Mouse (Mus musculus) mouse embryonic stem cell (cell line): Measurements from ENCODE around the gene Sept11.

Source experiments
- in situ Hi-C, 2 experiments: fragments of 300-500 bp; cut with MboI; formaldehyde crosslinking; loops; 1 replicate in 1 of 2; 3 replicates in 1 of 2; pipeline ENCODE4 v1.14.3; 2019 to 2020; ENCODE audit warnings: low sequenced_read_pairs in 2 of 2, low pct_unique_long_range_greater_than_20kb in 1 of 2, mixed read lengths in 1 of 2; ENCODE audit not compliant: unreplicated experiment in 1 of 2

The Sept11 gene

DNA sequence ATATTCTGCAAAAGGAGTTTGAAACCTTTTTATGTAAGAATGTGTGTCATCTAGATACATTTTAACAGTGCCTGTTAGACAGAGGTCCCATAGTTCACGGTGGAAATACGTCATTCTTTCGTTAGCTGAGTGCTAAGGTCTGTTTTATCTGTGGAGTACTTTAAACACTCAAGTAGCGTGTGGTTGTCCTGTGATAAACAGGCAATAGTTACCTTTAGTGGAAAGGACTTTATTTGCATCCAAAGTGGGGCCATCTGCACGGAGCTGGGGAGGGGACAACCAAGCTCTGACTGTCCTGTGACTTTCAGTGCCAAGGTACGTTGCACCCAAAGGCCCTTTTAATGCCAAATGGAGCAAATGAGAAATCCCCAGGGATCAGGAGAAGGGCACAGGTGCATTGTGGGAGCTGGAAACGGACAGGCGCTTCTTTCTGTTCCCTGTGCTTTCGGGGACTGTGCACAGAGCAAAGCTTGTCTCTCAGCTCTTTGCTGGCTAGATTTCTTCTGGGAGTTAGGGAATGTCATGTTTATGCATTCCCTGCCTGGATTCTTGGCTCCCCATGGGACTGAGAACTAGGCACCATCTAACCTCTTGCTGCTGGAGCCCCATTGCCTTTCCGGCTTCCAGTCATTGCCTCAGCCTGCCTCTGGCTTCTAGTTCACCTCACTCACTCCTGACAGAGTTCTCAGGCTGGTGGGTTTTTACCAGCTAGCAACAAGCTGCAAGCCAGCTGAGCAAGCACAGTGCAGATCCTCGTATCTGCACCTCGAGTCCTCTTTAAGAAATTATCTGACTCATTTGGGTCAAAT lies 56.9 kb downstream of the Sept11 start:
- in situ Hi-C loops, result no loop called here

DNA sequence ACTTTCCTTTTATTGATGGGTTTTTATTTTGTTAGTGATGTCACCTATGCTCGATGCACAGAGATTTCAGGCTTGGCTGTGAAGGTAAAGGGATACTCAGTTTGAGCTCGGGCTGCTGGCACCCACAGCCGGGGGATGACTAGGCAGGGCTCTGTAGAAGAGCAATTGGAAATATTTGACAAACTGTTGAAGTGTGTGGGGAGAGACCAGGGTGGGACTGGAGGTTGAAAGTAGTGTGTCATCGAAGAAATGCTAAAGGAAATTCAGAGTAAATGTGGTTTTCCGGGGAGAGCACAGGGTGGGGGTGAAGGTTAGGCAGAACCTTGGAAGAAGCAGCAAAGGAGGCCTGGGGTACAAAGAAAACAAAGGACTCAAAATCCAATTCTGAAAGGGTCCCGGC lies 58.7 kb downstream of the Sept11 start:
- in situ Hi-C loops, result no loop called here

DNA sequence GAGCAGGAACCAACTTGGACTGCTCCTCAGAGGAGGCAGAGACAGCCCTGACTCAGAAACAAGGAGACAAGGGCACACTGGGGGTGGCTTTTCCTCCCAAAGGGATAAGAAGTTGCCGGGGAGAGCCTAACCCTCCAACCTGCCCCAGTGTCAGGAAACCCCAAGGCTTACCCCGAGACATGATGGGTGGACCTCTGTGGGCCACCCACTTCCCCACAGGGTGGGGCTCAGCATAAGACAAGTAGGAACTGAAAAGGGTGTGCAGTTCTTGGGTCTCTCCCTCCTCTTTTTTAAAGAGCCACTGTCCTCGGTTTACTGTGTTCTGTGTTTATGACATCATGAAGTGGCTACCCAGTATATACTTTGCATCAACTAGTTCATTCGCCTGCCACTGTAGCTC lies 59.2 kb downstream of the Sept11 start:
- in situ Hi-C loops, result no loop called here

- in situ Hi-C loops, result no loop called here
These were observed 61.2 kb downstream of the Sept11 start for GRCm38 (mm10) chr5:93154401-93154800.

GRCm38 (mm10) chr5:93163541-93163940 lies 70.3 kb downstream of the Sept11 start:
- in situ Hi-C loops, result loop anchor here in 1 of 2 experiments (10.0 kb wide), 1 partner anchor 179 kb away; no protein-coding TSS in a partner anchor

DNA sequence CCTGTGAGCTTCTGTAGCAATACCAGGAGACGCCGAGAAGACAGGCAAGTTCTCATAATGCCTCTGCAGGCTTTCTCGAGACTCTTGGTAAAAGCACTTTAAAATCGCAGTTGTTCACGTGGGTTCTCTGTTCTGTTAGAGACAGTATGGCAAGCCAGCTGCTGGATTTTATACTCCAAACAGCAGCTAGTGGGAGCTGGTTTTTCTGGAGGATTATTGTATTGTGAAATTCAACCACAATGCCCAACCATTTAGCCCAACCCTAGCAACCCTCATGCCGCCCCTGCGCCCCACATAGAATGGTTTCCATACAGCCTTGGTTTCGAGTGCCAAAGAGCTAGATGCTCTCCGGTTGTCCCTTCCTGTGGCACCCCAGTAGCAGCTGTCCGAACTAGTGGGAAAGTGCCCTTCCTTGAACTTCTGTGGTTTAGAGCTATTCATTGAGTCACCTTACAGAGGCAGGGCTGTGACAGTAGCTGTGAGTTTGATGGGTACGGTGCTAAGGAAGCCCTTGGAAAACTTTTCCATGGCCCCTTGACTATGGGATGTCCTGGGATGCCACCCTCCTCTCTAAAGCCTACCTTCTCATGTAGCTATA lies 74.8 kb downstream of the Sept11 start:
- in situ Hi-C loops, result loop anchor here in 1 of 2 experiments (10.0 kb wide), 1 partner anchor 183 kb away; no protein-coding TSS in a partner anchor

GRCm38 (mm10) chr5:93168654-93169053 lies 75.4 kb downstream of the Sept11 start:
- in situ Hi-C loops, result loop anchor here in 1 of 2 experiments (10.0 kb wide), 1 partner anchor 184 kb away; no protein-coding TSS in a partner anchor

GRCm38 (mm10) chr5:93171420-93171819 lies 78.2 kb downstream of the Sept11 start:
- in situ Hi-C loops, result no loop called here

DNA sequence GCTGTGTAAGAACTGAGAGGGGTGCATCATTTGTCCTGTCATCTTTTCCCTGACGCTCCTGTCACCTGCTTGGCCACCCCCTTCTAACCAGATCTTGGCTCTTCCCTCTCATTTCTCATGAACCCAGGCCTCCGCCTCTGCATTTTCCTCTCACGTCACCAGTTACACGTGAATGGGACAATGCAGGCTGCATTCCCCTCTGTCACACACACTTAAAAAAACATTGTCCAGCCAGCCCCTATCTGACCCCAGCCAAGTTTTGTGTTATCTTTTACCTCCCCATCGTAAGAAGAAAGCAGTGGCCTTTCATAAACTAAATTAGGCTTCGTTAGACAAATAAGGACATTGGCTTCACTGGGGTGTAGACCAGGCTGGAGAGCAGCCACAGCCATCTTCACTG lies 79.3 kb downstream of the Sept11 start:
- in situ Hi-C loops, result no loop called here

DNA sequence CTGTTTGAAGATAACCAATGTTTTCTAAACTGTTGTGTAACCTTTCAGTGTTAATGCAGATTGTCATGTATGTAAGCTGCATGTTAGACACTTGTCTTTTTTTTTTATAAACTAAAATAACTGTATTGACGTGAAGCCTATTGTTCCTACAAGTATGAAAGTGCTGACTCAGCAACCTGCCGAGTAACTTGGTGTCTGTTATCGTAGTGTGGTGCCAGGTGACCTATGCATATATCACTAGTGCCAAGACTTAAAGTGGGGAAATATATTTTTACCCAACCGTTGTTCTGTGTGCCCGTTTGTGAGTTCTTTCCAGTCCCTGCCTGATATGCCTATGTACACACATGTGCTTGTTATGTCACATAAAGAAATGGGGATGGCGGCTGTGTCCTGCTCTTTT lies 81.4 kb downstream of the Sept11 start:
- in situ Hi-C loops, result no loop called here

GRCm38 (mm10) chr5:93178616-93179015 lies 85.4 kb downstream of the Sept11 start:
- in situ Hi-C loops, result no loop called here

DNA sequence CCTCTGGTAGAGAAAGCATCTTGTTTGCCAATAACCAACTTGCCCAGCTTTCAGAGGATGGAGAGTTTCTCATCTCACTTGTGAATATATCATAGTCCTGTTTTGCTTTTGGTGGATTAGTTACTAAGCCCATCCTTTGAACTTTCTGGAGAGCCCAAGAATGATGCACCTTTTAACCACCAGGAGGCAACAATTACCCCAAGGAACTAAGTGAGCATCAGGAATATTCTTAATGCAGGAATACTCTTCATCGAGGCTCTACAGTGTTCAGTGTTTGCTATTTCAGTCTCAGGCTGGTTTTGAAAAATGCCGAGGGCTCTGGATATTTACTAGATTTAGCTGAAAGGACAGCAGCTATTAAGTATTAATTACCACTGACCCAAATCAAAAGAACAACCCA lies 87.0 kb downstream of the Sept11 start:
- in situ Hi-C loops, result no loop called here

DNA sequence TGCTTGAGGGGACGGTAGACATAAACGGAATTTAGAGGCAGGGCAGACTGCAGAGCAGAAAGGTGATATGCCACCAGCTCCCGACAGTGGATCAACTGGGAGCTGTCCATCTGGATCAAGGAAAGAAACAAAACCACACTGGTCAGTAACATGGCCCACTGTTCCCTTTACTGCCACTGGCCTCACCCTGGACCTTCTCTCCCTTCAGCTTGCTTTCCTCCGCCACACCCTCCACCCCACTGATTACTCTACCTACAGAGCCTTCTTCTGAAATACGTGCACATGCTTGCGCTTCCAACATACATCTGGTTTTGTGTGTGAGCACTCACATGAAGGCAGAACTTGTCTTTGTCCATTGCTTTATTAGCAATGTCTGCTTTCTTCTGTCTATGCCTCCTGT lies 90.1 kb downstream of the Sept11 start:
- in situ Hi-C loops, result no loop called here

GRCm38 (mm10) chr5:93184548-93184947 lies 91.3 kb downstream of the Sept11 start:
- in situ Hi-C loops, result no loop called here

DNA sequence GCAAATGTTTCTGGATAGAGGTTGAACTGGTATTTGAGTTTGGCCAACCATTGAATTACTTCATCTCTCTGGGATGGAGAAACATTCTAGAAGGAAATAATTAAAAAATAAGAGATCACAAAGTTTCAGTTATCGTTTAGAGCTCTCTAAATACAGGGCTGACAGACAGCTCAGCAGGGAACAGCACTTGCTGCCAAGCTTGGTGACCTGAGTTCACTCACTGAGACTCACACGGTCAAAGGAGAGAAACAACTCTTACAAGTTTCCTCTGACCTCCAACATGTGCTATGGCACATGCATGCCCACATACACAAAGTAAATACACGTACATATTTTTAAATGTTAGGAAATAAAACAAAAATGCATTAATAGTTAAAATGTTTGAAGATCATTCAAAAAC lies 96.4 kb downstream of the Sept11 start:
- in situ Hi-C loops, result no loop called here

DNA sequence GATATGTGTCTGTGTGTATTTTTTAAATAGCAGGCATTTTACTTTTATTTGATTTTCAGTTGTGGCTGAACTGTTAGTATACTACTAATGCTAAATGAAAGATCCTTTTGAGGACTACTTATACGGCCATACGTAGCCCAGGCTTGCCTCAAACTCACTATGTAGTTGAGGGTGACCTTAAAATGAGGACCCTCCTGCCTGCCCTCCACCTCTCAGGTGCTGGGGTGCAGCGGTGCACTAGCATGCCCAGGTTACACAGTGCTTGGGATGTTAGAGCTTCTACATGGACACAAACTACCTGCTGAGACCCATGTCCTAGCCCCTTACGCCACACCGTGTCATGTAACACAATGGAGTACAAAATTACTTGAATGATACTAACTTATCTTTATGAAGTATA lies 97.2 kb downstream of the Sept11 start:
- in situ Hi-C loops, result no loop called here

- in situ Hi-C loops, result no loop called here
These were observed 105.0 kb downstream of the Sept11 start for GRCm38 (mm10) chr5:93198232-93198631.

DNA sequence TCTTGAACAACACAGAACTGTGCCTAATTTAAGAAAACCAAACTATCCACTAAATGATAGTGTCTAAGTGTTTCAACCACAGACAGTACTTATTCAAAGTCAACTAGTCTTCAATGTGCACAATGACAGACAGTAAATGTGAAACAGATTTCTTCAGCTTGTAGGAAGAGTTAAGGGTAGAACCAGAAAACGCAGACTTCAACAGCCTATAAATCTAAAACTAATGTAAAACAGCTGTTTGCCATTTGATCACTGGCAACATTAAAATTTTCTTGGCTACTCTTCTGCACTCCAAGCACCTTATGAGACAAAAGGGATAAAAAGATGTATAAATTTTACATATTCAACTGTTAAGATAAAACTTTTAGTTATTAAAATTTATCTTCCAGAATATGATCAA lies 107.9 kb downstream of the Sept11 start:
- in situ Hi-C loops, result no loop called here

DNA sequence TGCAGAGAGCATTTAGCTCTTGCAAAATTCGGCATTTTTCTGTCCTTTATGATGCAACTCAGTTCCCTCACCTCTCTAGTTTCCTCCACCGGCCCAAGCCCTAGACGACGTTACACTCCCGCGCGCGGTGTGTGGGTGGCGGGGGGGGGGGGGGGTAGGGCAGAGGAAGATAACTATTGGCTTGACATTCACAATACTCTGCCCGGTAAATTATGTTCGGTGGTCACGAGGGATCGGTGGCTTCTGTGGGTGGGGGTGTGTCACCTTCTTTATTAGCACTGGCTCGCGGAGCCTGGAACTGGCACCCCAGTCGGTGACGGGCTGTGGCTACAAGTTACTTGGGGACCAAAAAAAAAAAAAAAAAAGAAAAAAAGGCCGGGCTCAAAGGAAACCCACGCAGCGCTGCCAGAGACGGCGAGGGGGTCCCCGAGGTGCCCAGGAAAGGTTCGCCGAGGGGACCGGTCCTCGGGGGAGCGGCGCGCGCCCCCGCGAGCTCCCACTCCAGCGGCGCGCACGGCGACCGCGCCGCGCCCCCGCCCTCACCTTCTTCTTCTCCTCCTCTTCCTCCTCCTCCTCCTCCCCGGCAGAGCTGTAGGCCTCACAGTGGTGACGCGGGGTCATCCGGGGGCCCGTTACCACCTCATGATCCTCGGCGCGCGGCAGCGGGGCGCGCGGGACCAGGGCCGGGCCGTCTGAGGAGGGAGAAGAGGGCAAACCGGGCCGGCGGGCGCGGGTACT lies 112.3 kb downstream of the Sept11 start:
- in situ Hi-C loops, result no loop called here
